ENCODE assay signal across 8 mouse cellular contexts in genomic region chr17:45433419-45434261, GRCm38 (mm10). TPM values are rescaled to one million over a fixed set of nuclear protein-coding genes. Genes with fewer than 3 reads are reported as not detected.
DNase-seq lines count a peak whose midpoint lies in the region; ATAC-seq lines count a peak whose summit lies in the region.

TSS of gene Cdc5l (minus strand) at chr17:45433737.

- under 1% methylated on average over 73 of the region's 73 CpGs for WGBS in forebrain, embryonic 14.5 days
- WGBS in neural tube, embryonic 15.5 days: under 1% methylated on average over 73 of the region's 73 CpGs

- peaks cover 18% of the 10 kb centered on the region for H3K4me1 ChIP-seq in forebrain, embryonic 14.5 days (ENCODE audit: control insufficient read depth, insufficient read depth, low read length)
- H3K4me1 ChIP-seq in neural tube, embryonic 15.5 days: peaks cover 31% of the 10 kb centered on the region

- intact Hi-C loops in heart, postnatal 14 days (cut with DNase I): no loop called here

- peak within 1 kb of the TSS; percentile 97 for H3K4me2 ChIP-seq in forebrain, embryonic 14.5 days (ENCODE audit: low read length)
- peak within 1 kb of the TSS; percentile 87 for H3K4me2 ChIP-seq in neural tube, embryonic 15.5 days

- peak within 1 kb of the TSS; percentile 93 for H3K27ac ChIP-seq in forebrain, embryonic 14.5 days (ENCODE audit: low read depth, low read length)
- H3K27ac ChIP-seq in neural tube, embryonic 15.5 days (replicated peaks): peak within 1 kb of the TSS; percentile 96

- peak within 1 kb of the TSS; percentile 86 for H3K4me3 ChIP-seq in forebrain, embryonic 14.5 days (ENCODE audit: low read depth, low read length)
- H3K4me3 ChIP-seq in neural tube, embryonic 15.5 days (replicated peaks): peak within 1 kb of the TSS; percentile 89

- peak within 1 kb of the TSS; percentile 86 for H3K9ac ChIP-seq in forebrain, embryonic 14.5 days (ENCODE audit: low read length)
- peak within 1 kb of the TSS; percentile 84 for H3K9ac ChIP-seq in neural tube, embryonic 15.5 days (replicated peaks)

- peaks cover 5% of the 10 kb centered on the region; the same call in 1 of the 2 replicates for H3K36me3 ChIP-seq in forebrain, embryonic 14.5 days (ENCODE audit: control insufficient read depth, insufficient read depth, low read length)
- H3K36me3 ChIP-seq in neural tube, embryonic 15.5 days: peaks cover 2% of the 10 kb centered on the region; the same call in 1 of the 2 replicates

- peak; percentile 100 for DNase-seq in ES-CJ7 (ENCODE audit: low read depth, low spot score)
- peak; percentile 98 for DNase-seq in cerebellum, adult 11 months
- DNase-seq in forebrain, embryonic 14.5 days (ENCODE audit: low spot score): peak; percentile 99
- DNase-seq in heart, postnatal 14 days: peak; percentile 97
- peak; percentile 97 for DNase-seq in layer of hippocampus, adult 11-12 months (ENCODE audit: low spot score)
- peak; percentile 96 to 98 for DNase-seq in lung, adult 18-20 months
- DNase-seq in testis, postnatal 14 days (ENCODE audit: low spot score): peak; percentile 99

- ATAC-seq in forebrain, embryonic 14.5 days: peak; percentile 97
- peak; percentile 98 for ATAC-seq in neural tube, embryonic 15.5 days (ENCODE audit: low FRiP score)

- no peaks in the 10 kb centered on the region for H3K9me3 ChIP-seq in forebrain, embryonic 14.5 days (replicated peaks; ENCODE audit: control insufficient read depth, low read length)
- no peaks in the 10 kb centered on the region for H3K9me3 ChIP-seq in neural tube, embryonic 15.5 days (replicated peaks)

- H3K27me3 ChIP-seq in forebrain, embryonic 14.5 days (replicated peaks; ENCODE audit: control insufficient read depth, insufficient read depth, low read length): no peaks in the 10 kb centered on the region
- no peaks in the 10 kb centered on the region for H3K27me3 ChIP-seq in neural tube, embryonic 15.5 days (replicated peaks)

RNA-seq across cellular contexts. Expression of gene Cdc5l, which starts in this region (rescaled TPM):
- 70.6 and 78.6 TPM in 2 replicates for polyA plus RNA-seq in forebrain, embryonic 14.5 days (2014; fragmentation: Nextera tagmentation; extraction: Ambion mirVana)
- 10 to 100 TPM; 38.0 to 43.4 TPM for total RNA-seq in heart, postnatal 14 days (2021)
- 57.1 and 62.0 TPM in 2 replicates for polyA plus RNA-seq in neural tube, embryonic 15.5 days (2015; fragmentation: Nextera tagmentation; extraction: Ambion mirVana)

Comparison
In these comparisons a context has a peak if more than half of its experiments do, and no peak if none do; other contexts are left out.
1. Peak in every context shown above with its lines: DNase-seq, ATAC-seq, H3K4me3 ChIP-seq and H3K27ac ChIP-seq.